Mouse (Mus musculus): ENCODE results near the gene Fbxl7. TPM values are rescaled to one million over a fixed set of nuclear protein-coding genes. Genes with fewer than 3 reads are reported as not detected.

The Fbxl7 gene
- polyA plus RNA-seq, 1 experiment from 2014 or later, result 13.7 TPM

DNA sequence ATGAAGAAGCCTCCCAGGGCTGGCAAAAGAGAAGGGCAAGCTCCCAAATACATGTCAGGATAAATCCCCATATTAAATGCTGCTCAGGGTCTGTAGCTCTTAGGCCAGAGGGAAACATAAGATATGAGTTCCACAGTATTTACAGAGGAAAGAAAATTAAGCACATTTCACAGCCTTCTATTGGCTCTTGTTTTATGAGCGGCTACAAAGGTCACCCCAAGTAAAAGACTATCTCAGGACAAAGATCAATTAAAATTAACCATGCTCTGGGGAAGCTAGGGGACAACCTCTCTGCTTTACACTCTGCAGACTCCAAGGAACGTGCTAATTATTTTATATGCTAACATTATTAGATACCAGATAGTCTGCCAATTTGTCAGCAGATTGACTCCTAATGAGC, 9.4 kb downstream of the Fbxl7 start:
- Histone ChIP-seq H3K4me3 (ENCODE audit: low read length) (no peak overlapping the region), H3K4me1 (replicated peaks; ENCODE audit: control insufficient read depth, insufficient read depth, low read length) (no peaks in the 10 kb centered on the region), H3K36me3 (ENCODE audit: control insufficient read depth, insufficient read depth, low read length) (no peaks in the 10 kb centered on the region), H3K27ac (ENCODE audit: low read length) (no peak overlapping the region), H3K4me2 (ENCODE audit: low read depth, low read length) (no peak overlapping the region), H3K27me3 (ENCODE audit: control insufficient read depth, insufficient read depth, low read depth, low read length) (no peaks in the 10 kb centered on the region), H3K9ac (ENCODE audit: low read length) (no peak overlapping the region), H3K9me3 (ENCODE audit: control insufficient read depth, low read length) (no peaks in the 10 kb centered on the region)
- no peak for ATAC-seq (ENCODE audit: low read depth)
- 81% methylated on average over 2 of the region's 2 CpGs for WGBS

DNA sequence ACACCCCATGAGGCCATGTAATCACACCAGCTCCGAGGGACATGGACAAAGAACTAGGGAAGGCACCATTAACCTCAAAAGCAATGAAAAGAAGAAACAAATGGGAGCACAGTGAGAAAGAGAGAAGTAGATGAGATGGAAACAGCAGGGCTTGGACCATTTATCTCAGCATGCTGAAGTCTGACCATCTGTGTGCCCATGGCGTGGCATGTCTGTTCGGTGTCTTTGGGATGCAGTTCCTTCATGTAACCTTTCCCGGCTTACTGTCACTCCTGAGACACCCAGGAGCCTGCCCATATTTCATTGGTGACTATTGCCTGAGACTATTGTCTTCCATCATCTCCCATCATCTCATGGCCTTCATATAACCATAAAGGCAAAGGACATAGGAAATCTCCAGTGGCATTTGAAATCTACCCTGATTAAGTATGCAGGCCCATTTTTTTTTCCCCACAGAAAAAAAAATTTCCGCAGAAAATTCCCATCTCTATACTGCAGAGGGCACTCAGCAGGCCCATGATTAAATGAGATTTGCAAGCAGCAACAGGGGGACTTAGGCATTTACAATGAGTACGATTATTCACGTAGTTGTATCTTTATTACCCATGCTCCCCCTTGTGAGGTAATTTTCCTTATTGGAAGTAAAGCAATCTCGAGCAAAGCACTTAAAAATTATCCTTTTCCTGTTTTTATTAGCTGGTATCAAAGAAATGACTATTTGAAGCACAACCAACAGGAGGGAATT, 15.0 kb downstream of the Fbxl7 start:
- no peak for ATAC-seq (ENCODE audit: low read depth)
- Histone ChIP-seq H3K36me3 (ENCODE audit: control insufficient read depth, insufficient read depth, low read length) (no peaks in the 10 kb centered on the region), H3K9me3 (ENCODE audit: control insufficient read depth, low read length) (no peaks in the 10 kb centered on the region), H3K4me2 (ENCODE audit: low read depth, low read length) (no peak overlapping the region), H3K27me3 (ENCODE audit: control insufficient read depth, insufficient read depth, low read depth, low read length) (no peaks in the 10 kb centered on the region), H3K4me1 (replicated peaks; ENCODE audit: control insufficient read depth, insufficient read depth, low read length) (peaks cover 13% of the 10 kb centered on the region), H3K9ac (ENCODE audit: low read length) (no peak overlapping the region), H3K4me3 (ENCODE audit: low read length) (no peak overlapping the region), H3K27ac (ENCODE audit: low read length) (no peak overlapping the region)
- 91% methylated on average over 8 of the region's 8 CpGs for WGBS

DNA sequence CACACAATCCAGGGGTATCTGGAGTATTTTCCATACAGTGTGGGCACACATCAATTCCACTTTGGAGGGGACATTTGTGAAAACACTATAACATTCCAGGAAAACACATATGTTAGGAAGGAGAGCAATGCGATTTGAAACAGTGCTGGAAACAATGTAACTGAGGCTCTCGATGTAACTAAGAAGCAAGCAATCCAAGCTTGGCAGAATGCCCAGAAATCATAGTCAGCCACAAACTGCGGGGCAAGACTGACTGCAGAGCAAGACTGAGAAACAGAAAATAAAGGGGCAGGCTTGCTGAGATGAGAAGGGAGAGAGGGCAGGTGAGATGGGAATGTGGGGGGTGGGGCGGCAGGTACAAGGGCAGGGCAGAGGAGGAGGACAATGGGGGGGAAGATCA, 19.7 kb downstream of the Fbxl7 start:
- Histone ChIP-seq H3K27ac (ENCODE audit: low read length) (no peak overlapping the region; the same call in 1 of the 2 replicates), H3K36me3 (ENCODE audit: control insufficient read depth, insufficient read depth, low read length) (no peaks in the 10 kb centered on the region), H3K27me3 (ENCODE audit: control insufficient read depth, insufficient read depth, low read depth, low read length) (no peaks in the 10 kb centered on the region), H3K9me3 (ENCODE audit: control insufficient read depth, low read length) (no peaks in the 10 kb centered on the region), H3K4me3 (ENCODE audit: low read length) (no peak overlapping the region), H3K9ac (ENCODE audit: low read length) (no peak overlapping the region), H3K4me2 (ENCODE audit: low read depth, low read length) (no peak overlapping the region), H3K4me1 (replicated peaks; ENCODE audit: control insufficient read depth, insufficient read depth, low read length) (peaks cover 13% of the 10 kb centered on the region)
- WGBS, result 12% methylated on average over 4 of the region's 4 CpGs
- peak; percentile 92 for ATAC-seq (ENCODE audit: low read depth)

DNA sequence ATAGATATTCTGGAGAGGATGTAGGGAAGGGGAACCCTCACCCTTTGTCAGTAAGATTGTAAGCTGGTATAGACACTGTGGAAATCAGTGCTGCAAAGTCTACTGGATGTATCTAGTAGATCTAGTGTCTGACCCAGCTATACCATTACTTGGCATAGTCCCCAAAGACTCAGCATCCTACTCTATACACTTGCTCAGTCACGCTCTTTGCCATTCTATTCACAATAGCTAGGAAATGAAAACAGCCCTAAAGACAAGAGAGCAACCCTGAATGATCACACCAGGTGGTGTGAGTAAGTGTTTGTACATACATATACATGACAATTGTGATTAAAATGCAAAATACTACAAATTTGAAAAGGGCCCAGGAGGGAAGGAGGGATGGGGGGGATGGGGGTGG, 23.1 kb downstream of the Fbxl7 start:
- Histone ChIP-seq H3K4me2 (ENCODE audit: low read depth, low read length) (no peak overlapping the region), H3K36me3 (ENCODE audit: control insufficient read depth, insufficient read depth, low read length) (no peaks in the 10 kb centered on the region), H3K9me3 (ENCODE audit: control insufficient read depth, low read length) (no peaks in the 10 kb centered on the region), H3K27me3 (ENCODE audit: control insufficient read depth, insufficient read depth, low read depth, low read length) (no peaks in the 10 kb centered on the region), H3K4me1 (replicated peaks; ENCODE audit: control insufficient read depth, insufficient read depth, low read length) (peaks cover 24% of the 10 kb centered on the region), H3K27ac (ENCODE audit: low read length) (no peak overlapping the region), H3K9ac (ENCODE audit: low read length) (no peak overlapping the region), H3K4me3 (ENCODE audit: low read length) (no peak overlapping the region)
- 92% methylated on average over 1 of the region's 1 CpGs for WGBS
- no peak for ATAC-seq (ENCODE audit: low read depth)

DNA sequence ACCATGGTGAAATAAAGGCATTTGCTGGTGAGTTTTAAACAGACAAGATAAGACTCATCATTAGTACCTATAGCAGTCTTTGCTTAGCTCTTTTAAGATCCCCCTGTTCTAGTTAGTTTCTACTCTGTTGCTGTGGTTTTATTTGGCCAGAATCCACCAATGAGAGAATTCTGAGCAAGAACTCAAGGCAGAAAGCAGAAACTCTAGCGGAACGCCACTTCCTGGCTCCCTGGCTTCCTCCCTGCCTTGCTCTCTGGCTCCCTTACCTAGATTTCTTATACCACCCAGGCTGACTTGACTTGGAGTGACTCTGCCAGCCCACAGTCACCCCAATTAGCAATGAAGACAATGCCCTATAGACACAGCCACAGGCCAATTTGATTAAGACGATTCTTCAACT, 26.2 kb downstream of the Fbxl7 start:
- no peak for ATAC-seq (ENCODE audit: low read depth)
- Histone ChIP-seq H3K9ac (ENCODE audit: low read length) (no peak overlapping the region), H3K27ac (ENCODE audit: low read length) (no peak overlapping the region), H3K27me3 (ENCODE audit: control insufficient read depth, insufficient read depth, low read depth, low read length) (no peaks in the 10 kb centered on the region), H3K4me2 (ENCODE audit: low read depth, low read length) (no peak overlapping the region), H3K36me3 (ENCODE audit: control insufficient read depth, insufficient read depth, low read length) (no peaks in the 10 kb centered on the region), H3K9me3 (ENCODE audit: control insufficient read depth, low read length) (no peaks in the 10 kb centered on the region), H3K4me3 (ENCODE audit: low read length) (no peak overlapping the region), H3K4me1 (replicated peaks; ENCODE audit: control insufficient read depth, insufficient read depth, low read length) (peaks cover 11% of the 10 kb centered on the region)
- 69% methylated on average over 3 of the region's 3 CpGs for WGBS

DNA sequence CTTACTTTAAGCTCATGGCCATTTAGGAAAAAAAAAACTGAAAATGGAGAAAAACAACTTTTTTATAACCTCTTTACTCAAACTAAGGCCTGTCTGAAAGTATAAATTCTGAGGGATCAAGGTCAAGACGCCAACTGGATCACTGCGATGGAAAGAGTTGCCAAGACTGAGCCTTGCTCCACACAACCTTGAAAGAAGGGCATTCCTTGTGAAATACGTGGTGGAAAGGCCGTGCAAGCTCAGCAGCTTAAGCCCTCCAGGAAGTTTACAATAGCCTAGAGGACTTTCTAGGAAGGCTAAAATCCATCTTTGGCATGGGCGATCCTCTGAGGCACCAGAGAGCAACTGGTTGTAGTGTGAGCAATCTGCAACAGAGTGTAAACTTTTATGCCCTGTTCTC, 27.9 kb downstream of the Fbxl7 start:
- WGBS, result 51% methylated on average over 5 of the region's 5 CpGs

DNA sequence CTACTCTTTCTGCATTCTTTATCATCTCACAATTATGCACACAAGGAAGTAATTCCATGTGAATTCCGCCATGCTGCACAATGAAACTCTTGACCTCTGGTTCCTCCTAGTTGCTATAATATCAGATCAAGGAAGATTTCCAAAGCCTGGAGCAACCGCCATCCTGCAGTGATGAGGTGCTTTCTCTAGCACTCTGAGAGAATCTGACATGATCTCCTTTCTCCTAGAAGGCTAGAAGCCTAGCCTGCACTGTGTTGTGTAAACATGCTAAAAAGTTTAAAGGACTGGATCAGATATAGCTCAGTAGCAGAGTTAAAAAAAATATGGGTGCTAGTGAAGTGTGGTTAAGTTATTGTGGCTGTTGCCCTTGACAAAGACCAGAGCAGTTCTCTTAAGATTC, 33.2 kb downstream of the Fbxl7 start:
- H3K36me3 ChIP-seq (ENCODE audit: control insufficient read depth, insufficient read depth, low read length), result no peaks in the 10 kb centered on the region
- H3K9me3 ChIP-seq (ENCODE audit: control insufficient read depth, low read length), result no peaks in the 10 kb centered on the region
- 47% methylated on average over 2 of the region's 2 CpGs for WGBS
- H3K4me1 ChIP-seq (replicated peaks; ENCODE audit: control insufficient read depth, insufficient read depth, low read length), result no peaks in the 10 kb centered on the region
- H3K27ac ChIP-seq (ENCODE audit: low read length), result no peak overlapping the region
- H3K4me2 ChIP-seq (ENCODE audit: low read depth, low read length), result no peak overlapping the region
- H3K27me3 ChIP-seq (ENCODE audit: control insufficient read depth, insufficient read depth, low read depth, low read length), result no peaks in the 10 kb centered on the region
- H3K4me3 ChIP-seq (ENCODE audit: low read length), result no peak overlapping the region
- H3K9ac ChIP-seq (ENCODE audit: low read length), result no peak overlapping the region
- peak; percentile 81 for ATAC-seq (ENCODE audit: low read depth)

More for the DNA sequence above, 27.9 kb downstream of the Fbxl7 start:
- Histone ChIP-seq H3K4me2 (ENCODE audit: low read depth, low read length) (no peak overlapping the region), H3K9me3 (ENCODE audit: control insufficient read depth, low read length) (no peaks in the 10 kb centered on the region), H3K4me1 (replicated peaks; ENCODE audit: control insufficient read depth, insufficient read depth, low read length) (peaks cover 11% of the 10 kb centered on the region), H3K36me3 (ENCODE audit: control insufficient read depth, insufficient read depth, low read length) (no peaks in the 10 kb centered on the region), H3K27ac (ENCODE audit: low read length) (no peak overlapping the region), H3K4me3 (ENCODE audit: low read length) (no peak overlapping the region), H3K27me3 (ENCODE audit: control insufficient read depth, insufficient read depth, low read depth, low read length) (no peaks in the 10 kb centered on the region), H3K9ac (ENCODE audit: low read length) (no peak overlapping the region)
- no peak for ATAC-seq (ENCODE audit: low read depth)

DNA sequence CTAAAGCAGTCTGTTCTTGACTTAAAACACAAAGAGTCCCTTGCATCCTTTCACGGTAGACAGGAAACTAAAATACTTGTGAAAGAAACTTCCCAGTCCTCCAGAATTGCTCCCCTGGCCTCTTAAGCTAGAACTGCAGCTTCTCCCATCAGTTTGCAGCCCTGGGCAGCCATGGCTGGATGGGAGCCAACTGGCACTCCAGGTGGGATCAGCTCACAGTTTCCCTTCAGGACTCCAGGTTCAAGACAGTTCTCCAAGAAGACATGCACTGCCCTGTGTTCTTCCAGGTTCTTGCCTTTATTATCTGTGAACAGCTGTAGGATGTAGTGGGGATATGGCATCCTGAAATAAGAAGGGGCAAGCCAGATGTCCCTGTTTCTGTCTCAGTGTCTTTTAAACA, 45.8 kb downstream of the Fbxl7 start:
- no peaks in the 10 kb centered on the region for H3K9me3 ChIP-seq (ENCODE audit: control insufficient read depth, low read length)
- H3K4me3 ChIP-seq (ENCODE audit: low read length), result no peak overlapping the region
- 14% methylated on average over 1 of the region's 1 CpGs for WGBS
- H3K27me3 ChIP-seq (ENCODE audit: control insufficient read depth, insufficient read depth, low read depth, low read length), result no peaks in the 10 kb centered on the region
- no peak overlapping the region for H3K4me2 ChIP-seq (ENCODE audit: low read depth, low read length)
- H3K27ac ChIP-seq (ENCODE audit: low read length), result no peak overlapping the region
- H3K4me1 ChIP-seq (replicated peaks; ENCODE audit: control insufficient read depth, insufficient read depth, low read length), result peaks cover 3% of the 10 kb centered on the region
- H3K9ac ChIP-seq (ENCODE audit: low read length), result no peak overlapping the region
- H3K36me3 ChIP-seq (ENCODE audit: control insufficient read depth, insufficient read depth, low read length), result no peaks in the 10 kb centered on the region
- no peak for ATAC-seq (ENCODE audit: low read depth)

DNA sequence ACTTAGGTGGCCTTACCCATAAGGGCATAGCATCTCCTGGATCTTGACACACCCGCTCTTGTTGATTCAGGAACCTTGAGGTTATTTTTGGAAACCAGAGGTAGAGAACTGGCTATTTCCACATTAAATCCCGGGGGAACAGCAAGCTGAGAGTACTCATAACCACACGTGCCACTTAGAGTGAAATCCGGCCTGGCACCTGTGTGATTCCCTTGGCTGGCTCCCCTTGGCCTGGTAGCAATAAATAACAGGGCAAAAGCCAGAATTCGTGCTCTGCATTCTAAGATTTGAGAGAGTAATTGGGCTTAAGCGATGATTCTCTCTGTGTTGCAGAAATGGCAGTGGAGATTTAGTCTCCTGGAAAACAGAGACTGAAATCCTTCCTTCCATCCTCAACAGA, 53.2 kb downstream of the Fbxl7 start:
- no peak for ATAC-seq (ENCODE audit: low read depth)
- Histone ChIP-seq H3K36me3 (ENCODE audit: control insufficient read depth, insufficient read depth, low read length) (no peaks in the 10 kb centered on the region), H3K9me3 (ENCODE audit: control insufficient read depth, low read length) (no peaks in the 10 kb centered on the region), H3K4me1 (replicated peaks; ENCODE audit: control insufficient read depth, insufficient read depth, low read length) (no peaks in the 10 kb centered on the region), H3K4me3 (ENCODE audit: low read length) (no peak overlapping the region), H3K4me2 (ENCODE audit: low read depth, low read length) (no peak overlapping the region), H3K9ac (ENCODE audit: low read length) (no peak overlapping the region), H3K27ac (ENCODE audit: low read length) (no peak overlapping the region), H3K27me3 (ENCODE audit: control insufficient read depth, insufficient read depth, low read depth, low read length) (no peaks in the 10 kb centered on the region)
- WGBS, result 81% methylated on average over 6 of the region's 6 CpGs

DNA sequence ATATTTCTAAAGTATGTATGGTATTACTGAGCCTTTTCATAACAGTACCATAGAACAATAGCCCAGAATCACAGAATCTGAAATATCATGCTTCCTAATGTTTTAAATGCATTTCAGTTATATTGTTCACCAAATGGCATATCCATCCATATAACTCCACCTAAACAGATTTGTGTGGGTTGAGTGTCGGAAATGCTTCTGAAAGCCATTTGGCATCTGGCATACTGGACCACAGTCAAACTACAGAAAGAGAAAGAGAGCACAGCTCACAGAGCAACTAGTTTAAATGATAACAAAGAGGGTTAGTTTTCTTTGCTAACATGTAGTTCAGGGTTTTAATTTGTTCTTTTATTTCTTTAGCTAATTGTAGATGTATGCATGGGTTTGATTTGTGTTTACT, 57.0 kb downstream of the Fbxl7 start:
- Histone ChIP-seq H3K4me3 (ENCODE audit: low read length) (no peak overlapping the region), H3K4me1 (replicated peaks; ENCODE audit: control insufficient read depth, insufficient read depth, low read length) (no peaks in the 10 kb centered on the region), H3K9me3 (ENCODE audit: control insufficient read depth, low read length) (no peaks in the 10 kb centered on the region), H3K27ac (ENCODE audit: low read length) (no peak overlapping the region), H3K4me2 (ENCODE audit: low read depth, low read length) (no peak overlapping the region), H3K27me3 (ENCODE audit: control insufficient read depth, insufficient read depth, low read depth, low read length) (no peaks in the 10 kb centered on the region), H3K9ac (ENCODE audit: low read length) (no peak overlapping the region), H3K36me3 (ENCODE audit: control insufficient read depth, insufficient read depth, low read length) (no peaks in the 10 kb centered on the region)
- no peak for ATAC-seq (ENCODE audit: low read depth)
- 100% methylated on average over 1 of the region's 1 CpGs for WGBS
